Mouse (Mus musculus): ENCODE results near the gene Dcun1d4.

Gene Dcun1d4

DNA sequence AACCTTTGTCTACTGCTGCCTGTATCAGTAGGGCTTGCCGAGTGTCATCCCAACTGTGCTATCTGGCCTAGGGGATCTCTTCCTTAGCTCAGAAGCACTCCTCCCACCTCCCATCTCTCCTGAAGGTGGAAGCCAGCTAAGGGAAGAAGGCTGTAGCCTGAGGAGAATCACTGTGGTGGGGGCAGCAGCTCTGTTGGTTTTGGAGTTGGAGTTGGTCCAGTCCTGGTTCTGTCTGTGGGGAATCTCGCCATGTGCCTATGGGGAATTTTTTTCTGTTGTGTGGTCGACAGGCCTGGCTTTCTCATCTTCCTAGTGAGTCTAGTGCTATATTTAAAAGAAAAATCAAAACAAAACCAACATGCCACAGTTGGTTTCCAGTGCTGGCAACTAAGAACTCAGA lies 16.6 kb downstream of the Dcun1d4 start:
- DNase-seq (ENCODE audit: extremely low spot score, low read depth, low spot score) = no peak

DNA sequence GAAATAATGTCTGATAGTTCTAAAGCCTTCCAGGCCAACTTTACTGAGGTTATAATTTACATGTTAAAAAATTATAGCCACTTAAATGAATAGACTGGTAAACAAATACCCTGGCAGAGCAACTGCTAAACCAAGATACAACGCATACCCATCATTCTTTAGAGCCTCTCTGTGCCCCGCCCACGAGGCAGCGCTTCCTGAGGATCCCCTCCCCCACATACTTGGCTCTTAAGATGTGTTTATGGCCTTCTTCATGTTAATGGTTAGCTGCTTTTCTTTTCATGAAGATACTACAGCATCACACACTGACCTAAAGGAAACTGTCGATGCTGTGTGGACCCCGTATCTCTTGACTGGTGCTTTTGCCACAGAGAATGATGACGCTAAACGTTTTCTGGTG lies 17.8 kb downstream of the Dcun1d4 start:
- no peak for DNase-seq (ENCODE audit: extremely low spot score, low read depth, low spot score)

DNA sequence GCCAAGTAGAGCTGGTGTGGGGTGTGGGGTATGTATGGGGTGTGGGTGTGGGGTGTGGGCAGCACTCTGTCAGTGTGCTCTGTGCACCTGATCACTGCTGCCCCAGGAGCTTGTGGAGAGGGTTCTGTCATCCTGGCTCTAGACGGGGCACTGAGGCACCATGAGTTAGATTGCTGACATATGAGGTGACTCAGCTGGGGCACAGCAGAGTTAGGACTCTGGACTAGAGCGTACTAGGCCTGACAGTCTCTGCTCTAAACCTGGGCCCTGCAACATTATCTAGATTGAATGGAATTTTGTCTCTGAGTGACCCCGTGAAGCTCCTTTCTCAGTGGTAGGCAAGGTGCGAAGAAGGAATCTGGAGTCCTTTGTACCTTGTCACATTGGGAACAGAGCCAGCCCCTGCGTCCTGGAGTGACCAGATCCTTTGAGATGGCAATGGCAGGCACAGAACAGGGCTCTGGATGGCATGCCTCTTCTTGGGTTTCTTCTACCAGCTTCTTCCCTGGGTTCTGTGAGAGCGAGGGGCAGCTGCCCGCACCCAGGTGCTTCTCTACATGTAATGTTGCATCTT lies 20.2 kb downstream of the Dcun1d4 start:
- DNase-seq (ENCODE audit: extremely low spot score, low read depth, low spot score) = no peak

DNA sequence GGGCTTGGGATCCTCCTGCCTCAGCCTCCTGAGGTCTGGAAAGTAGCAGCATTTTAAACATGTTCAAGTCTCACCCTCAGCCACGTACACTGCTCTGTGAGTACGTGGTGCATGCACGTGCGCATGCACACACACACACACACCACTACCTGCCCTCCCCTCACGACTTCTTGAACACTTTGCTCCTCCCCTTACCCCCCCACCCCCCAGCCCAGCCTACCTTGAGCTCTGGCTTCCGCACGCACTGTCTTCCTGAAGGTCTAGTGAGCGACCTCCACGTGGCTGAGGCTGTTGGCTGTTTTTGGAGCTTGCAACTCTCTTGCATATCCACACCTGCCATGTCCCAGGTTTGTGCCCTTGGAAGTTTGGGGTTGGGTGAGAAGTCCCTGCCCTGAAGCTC lies 21.6 kb downstream of the Dcun1d4 start:
- no peak for DNase-seq (ENCODE audit: extremely low spot score, low read depth, low spot score)

DNA sequence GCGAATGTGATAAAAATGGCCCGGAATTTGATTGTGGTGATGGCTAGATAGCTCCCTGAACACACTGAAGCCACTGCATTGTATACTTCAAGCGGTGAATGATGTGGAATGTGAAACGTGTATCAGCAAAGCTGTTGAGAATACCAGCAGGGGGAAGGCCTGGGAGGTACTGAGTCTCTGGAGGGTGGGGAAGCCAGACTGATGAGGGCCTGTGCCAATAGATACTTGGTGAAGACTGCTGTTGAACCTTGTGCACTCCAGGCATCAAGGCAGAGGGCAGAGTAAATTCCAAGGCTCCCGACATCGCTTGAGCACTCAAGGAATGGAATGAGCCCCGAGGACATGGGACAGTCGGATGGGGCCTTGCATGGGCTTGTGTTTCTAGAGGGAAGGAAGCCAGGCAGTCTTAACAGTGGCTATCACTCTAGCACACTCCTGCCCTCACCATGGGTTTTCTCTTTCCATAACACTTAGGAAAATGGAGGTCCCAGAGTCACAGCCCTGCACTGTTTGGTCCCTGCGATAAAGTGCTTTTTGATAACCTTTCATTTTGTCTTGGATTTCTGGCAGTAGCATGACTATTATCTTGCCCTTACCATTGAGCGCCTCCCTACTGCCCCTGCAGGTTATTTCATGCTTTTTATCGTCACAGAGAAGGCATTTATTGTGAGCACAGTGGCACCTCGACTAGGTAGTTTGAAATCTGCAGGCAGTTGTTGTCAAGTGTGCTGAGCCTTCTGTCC lies 22.4 kb downstream of the Dcun1d4 start:
- DNase-seq (ENCODE audit: extremely low spot score, low read depth, low spot score) = no peak

DNA sequence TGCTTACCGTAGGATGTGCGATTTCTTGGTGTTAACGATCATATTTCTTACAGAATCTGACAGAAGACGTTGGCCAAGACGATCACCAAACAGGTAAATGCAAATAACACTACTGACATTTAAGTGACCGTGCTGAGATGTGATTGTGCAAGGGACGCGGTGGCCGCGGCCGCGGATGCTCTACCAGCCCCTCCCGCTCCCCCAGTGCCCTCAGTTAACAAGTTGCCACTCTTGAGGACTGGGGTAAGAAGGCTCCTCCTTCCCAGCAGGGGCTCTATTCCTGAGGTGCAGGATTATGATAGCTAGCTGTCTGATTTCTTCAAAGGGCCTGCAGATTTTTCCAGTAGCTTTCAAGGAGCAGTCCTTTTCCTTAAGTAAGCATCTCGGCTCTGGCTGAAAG lies 30.3 kb downstream of the Dcun1d4 start:
- DNase-seq (ENCODE audit: extremely low spot score, low read depth, low spot score) = no peak

DNA sequence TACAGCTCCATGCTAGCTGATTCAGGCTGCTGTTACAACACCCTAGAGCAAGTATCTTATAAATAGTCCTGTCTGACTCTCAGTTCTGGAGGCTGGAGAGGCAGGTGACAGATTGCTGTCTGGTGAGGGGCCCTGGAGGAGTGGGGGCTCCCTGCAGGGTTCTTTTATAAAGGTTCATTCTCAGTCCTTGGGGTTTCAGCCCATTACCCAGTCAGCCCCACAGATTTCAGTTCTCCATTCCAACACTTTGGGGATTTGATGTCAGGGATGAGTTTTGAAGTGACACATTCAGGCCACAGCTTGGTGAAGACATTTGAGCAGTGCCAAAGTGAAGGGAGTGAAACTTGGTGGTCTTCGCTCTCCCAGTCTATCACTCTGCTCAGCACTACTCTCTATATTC lies 31.4 kb downstream of the Dcun1d4 start:
- no peak for DNase-seq (ENCODE audit: extremely low spot score, low read depth, low spot score)

DNA sequence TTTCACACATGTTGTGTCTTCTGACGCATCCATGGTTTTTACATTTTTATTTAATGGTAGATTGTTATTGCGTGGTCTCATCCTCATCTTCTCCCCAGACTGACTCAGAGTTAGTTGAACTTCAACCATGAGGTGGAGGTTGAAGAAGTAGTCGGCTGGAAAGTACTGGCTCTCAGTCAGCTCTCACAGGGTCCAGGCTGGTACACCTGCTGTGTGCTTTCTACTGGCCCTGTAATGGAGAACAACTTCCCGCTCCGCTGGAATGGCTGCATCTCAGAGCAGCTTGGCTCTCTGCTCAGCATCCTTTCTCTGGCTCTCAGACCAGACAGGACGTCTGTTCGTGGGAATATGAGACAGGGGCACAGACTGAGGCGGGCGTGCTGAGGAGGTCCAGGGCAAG lies 31.9 kb downstream of the Dcun1d4 start:
- no peak for DNase-seq (ENCODE audit: extremely low spot score, low read depth, low spot score)

DNA sequence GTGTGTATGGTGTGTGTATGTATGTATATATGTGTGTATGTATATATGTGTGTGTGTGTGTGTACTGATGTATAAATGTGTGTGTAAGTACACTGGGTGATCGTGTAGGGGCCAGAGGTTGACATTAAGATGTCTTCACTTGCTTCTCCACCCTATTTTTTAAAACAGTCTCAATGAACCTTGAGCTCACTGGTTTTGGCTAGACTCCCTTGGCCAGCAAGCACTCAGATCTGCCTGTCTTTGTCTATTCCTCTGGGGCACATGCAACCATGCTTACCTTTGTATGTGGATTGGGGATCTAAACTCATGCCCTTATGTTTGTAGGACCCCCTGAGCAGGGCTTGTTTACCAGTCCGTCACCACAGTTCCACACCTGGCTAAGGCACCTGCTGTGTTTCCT lies 33.4 kb downstream of the Dcun1d4 start:
- no peak for DNase-seq (ENCODE audit: extremely low spot score, low read depth, low spot score)

DNA sequence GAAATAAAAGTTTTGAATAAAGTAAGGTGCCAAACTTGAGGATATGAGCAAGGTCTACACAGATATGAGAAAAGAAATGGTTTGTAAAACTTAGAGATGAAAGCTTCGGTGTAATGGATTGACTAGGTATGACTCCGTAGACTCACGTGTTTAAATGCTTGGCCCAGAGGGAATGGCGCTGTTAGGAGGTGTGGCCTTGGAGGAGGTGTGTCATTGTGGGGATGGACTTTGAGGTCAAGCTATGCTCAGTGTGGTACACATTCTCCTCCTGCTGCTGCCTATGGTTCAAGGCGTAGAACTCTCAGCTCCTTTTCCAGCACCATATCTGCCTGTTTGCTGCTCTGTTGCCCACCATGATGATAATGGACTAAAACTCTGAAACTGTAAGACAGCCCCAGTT lies 36.5 kb downstream of the Dcun1d4 start:
- no peak for DNase-seq (ENCODE audit: extremely low spot score, low read depth, low spot score)

DNA sequence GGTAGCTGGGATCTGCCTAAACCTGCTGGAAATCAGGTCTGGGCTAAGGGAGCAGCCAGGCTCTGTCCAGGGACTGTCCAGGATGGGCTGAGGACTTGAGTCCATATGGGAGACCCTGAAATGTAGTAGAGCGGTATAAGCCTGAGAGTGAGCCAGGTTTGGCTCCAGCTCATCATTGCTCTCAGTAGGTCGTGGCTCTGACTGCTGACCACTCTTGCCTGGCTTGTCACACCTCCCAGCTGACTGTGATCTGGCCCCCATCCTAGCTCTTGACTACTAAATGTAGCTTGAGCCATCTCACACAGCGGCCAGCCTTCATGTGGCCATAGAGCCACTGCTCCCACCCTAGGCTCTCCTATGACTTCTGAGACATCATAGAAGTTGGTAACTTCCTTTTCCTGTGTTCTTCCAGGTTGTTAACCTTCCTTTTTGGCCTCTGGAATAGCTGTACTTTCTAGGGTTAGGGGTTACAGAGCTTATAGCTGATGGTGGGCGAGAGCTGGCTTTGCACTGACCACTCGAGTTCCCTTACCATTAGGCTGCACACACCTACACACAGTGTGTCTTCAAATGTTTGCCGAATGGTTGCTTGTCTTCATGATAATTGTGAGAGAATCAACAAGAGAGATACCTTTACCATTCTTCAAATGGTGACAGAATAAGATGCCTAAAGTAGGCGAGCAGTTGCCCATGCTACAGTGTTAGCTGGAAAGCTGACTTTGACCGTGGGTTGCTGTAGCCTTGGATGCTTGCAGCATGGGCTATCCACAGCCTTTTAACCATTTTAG lies 37.8 kb downstream of the Dcun1d4 start:
- no peak for DNase-seq (ENCODE audit: extremely low spot score, low read depth, low spot score)

DNA sequence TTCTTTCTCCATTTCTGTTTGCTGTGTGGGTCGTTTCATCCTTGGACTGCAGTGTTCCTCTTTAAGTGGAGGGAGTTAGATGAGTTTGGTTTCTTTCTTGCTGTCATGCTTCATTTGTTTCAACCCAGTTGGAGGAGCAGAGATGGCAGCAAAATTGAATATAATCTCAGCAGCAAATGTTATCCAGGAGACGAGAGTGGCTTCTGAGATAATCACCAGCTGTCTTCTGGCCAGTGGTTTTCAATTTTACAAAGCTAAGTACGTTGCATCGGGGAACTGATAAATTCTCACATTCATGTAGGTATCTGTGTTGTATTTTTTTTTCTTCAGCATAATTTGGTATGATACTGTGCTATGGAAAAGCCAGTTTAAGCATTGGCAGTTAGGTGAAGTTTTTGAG lies 40.0 kb downstream of the Dcun1d4 start:
- DNase-seq (ENCODE audit: extremely low spot score, low read depth, low spot score) = no peak

DNA sequence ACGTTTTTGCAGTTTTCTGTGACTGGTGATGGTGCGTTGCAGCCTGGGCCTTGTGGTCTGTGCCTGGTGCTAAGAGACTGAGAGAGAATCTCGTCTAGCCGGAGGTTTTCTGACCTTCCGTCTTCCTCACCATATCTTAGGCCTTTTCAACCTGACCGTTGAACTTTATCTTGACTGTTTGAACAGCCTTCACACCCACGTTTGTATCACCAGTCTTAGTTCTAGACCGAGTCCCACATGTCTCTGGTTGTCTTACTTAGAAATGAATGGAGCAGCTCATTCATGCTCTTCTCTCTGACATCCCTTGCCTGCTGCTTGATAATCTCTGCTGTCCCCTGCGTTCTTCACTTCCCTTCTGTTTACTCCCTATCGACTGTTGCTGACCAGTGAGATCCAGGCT lies 42.4 kb downstream of the Dcun1d4 start:
- DNase-seq (ENCODE audit: extremely low spot score, low read depth, low spot score) = no peak

DNA sequence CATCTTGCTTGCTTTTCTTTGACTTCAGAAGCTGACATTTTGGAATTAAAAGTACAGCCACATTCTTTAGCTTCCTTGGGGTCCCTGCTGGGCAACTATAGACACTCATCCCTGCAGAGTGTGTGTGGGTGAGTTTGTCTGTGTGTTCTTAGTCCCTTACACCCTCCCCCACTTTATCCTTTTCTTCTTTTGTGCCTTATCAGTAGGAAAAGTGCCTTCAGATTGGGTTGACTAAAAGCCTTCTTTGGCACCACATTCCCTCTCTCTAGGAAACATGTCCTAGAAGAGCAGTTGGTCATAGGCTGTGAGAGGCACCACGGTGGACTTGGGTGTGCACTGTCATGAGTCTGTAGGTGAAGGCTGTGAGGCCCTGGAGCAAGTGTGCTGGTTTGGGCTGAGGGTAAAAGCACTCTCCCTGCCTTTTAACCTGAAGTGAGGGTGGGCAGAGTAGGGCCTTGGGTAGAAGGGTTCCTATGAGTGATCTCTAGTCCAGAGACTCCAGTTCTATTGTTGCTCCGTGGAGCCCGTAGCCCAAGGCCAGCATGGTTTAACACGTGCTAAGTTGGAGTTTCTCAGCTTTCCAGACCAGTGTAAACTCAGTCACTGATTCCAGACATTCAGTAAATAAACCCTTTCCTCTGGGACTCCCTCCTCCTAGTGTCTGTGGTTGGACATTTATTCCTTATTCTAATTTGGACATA lies 43.6 kb downstream of the Dcun1d4 start:
- no peak for DNase-seq (ENCODE audit: extremely low spot score, low read depth, low spot score)

DNA sequence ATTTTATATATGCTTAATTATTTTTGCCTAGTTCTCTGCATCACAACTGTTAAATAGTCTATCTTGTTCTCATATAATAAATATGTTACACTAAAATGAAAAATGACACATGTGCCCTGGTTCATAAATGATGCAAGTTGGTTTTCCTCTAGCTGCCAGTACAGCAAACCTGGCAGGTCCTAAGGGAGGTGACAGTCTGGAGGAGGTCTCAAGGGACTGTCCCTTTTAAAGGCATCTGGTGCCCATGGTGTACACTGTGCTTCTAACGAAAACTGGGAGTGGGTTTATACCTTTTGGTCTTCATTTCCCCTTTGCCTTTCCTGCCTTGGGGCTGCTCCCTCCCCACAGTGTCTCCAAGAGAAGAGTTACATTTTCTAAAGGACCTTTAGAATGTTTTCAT lies 51.4 kb downstream of the Dcun1d4 start:
- no peak for DNase-seq (ENCODE audit: extremely low spot score, low read depth, low spot score)

DNA sequence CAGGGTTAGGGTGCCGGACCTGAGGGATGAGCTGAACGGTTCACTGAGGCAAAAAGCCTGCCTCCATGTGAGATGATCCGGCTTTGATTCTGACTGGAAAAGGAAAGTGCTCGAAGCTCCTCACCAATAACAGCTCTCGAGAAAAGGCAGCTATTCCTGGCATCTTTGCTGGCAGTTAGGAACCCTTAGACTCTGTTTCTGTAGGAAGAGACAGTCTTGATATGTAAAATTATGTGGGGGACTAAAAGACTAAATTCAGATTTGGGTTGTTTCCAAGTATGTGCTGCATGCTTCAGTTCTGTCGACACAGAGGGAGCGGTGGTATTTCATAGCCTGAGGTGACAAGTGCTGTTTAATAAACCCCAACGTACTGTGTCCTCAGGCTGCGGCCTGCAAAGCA lies 52.1 kb downstream of the Dcun1d4 start:
- no peak for DNase-seq (ENCODE audit: extremely low spot score, low read depth, low spot score)

DNA sequence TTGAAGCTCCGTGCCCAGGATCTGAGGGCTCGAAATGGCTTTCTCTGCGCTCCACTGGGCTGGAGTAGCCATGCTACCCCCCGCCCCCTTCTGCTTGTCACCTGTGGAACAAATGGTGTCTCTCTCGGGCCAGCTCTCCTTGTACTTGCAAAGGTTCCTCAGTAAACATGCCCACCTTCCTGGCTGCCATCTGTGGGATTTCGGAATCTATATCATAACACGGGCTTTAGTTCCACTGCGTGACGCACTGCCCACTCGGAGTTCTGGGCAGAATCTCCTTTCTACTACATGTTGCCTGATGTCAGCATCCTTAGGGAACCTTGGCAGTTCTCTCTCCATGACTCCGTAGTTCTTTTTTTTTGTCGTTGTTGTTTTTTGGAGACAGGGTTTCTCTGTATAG lies 56.9 kb downstream of the Dcun1d4 start:
- DNase-seq (ENCODE audit: extremely low spot score, low read depth, low spot score) = no peak

DNA sequence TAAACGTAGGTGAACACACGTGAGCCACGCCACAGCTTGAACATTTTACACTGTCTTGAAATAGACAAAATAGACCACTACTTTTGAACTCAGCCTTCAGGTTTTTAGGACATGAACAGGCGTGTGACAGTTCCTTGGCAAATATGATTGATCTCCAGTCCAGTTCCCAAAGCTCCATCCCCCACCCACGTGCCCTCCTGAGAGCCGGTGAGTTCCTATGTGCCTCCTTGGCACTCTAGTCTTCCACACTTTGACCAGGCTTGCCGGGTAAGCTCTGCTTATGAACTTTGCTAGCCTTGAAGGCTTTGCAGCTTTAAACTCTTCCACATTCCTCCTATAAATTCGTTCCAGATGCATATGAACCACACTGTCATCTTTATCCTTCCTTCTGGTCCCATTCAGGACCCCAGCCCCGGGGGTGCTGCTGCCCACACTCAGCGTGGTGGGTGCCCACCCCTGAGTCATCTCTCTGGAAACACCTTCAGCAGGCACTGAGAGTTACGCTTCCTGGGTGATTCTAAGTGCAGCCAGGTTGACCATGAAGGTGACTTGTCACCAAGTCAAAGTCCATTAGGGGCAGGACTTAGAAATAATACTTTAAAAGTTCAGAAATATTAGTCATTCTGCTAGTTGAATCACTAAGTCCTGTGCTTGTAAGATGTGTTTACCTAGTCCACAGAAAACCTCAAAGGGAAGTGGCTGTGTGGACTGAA lies 57.9 kb downstream of the Dcun1d4 start:
- no peak for DNase-seq (ENCODE audit: extremely low spot score, low read depth, low spot score)

DNA sequence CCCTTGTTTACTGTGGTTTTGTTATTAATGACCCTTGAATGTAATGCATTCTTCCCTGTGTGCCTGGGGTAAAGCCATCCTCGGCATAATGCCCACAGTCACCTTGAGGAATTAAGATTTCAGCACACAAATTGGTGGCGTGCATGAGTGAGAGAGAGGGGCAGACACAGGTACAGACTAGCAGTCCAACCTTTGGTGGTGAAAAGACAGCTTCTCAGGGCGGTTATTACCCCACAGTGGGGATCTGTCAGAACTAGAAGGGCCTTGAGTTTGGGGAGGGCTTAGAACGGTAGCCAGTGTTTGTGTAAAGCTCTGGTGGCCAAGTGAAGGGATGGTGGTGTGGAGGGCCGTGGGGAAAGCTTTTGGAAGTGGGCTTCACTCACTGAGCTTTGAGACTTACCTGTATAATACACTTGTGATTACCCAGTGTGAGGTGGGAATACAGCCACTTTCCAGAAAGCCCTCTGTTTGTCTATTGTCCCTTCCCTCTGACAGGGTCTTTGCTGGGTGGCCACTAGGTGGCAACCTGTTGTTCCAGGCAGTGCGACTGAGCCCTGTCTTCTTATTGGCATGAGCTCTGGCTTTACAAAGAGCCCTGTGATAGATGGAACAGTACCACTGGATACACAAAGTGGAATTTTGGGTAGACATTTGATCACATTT lies 59.2 kb downstream of the Dcun1d4 start:
- peak; percentile 8 for DNase-seq (ENCODE audit: extremely low spot score, low read depth, low spot score)

DNA sequence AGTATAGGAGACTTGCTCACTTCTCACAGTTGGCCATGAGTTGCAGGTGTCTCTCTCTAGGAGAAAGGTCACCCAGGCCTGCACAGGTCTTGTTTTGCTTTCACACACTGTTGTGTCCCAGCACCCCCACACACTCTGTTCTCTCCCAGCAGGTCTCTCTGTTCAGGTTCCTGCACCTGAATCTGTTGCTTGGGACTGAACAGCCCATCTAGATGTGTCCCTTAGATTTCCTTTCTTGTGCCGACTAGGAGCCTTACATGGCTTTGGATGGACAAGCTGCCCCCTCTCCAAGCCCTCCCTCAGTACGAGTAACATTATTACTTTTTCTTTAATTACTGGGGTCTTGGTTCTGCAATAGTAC lies 59.7 kb downstream of the Dcun1d4 start:
- DNase-seq (ENCODE audit: extremely low spot score, low read depth, low spot score) = no peak

All from hindlimb bud, embryonic 11.5 days (tissue).